Mouse (Mus musculus): ENCODE results near the gene Smim26.

DNA sequence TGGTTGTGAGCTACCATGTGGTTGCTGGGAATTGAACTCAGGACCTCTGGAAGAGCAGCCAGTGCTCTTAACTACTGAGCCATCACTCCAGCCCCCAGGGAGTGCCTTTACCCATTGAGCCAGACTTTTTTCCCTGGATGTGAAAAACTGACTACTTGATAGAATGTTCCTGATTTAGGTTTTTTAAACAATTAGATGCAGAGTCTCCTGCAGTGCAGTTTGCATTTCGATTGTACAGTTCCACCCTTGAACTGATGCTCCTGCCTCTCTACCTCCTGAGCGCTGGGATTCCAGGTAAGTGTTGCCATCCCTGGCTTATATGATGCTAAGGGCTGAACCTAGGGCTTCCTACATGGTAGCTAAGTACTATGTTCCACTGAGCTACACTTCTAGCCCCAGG is 4.2 kb downstream of the Smim26 start:
- TF ChIP-seq GATA1 (IDR thresholded peaks at IDR 0.05; ENCODE audit: low read length) (no peak), TAL1 (IDR thresholded peaks at IDR 0.05; ENCODE audit: low read length) (no peak)

Measured in erythroblast, embryonic 14.5 days (primary cell).